Mouse (Mus musculus) bone marrow, adult 2 months (tissue): Measurements from ENCODE around the gene Itga9. TPM values are rescaled to one million over a fixed set of nuclear protein-coding genes. Genes with fewer than 3 reads are reported as not detected.

ENCODE experiments used
- H3K27ac ChIP-seq: fragments of 200-500 bp; 2 replicates; pipeline ENCODE4 v1.5.1; 2012; ENCODE audit warnings: low read depth, mild to moderate bottlenecking, control low read depth, inconsistent platforms, low read length; ENCODE audit not compliant: control insufficient read depth, poor library complexity, insufficient read depth
- H3K4me1 ChIP-seq: fragments of 200-500 bp; 2 replicates; pipeline ENCODE4 v1.6.1; 2011; ENCODE audit warnings: low read length; ENCODE audit not compliant: control insufficient read depth, insufficient read depth
- H3K4me3 ChIP-seq: fragments of 200-500 bp; replicated peaks from 2 replicates; pipeline ENCODE3; 2011; ENCODE audit warnings: mild to moderate bottlenecking, low read depth, low read length, control low read depth; ENCODE audit not compliant: control insufficient read depth
- CTCF ChIP-seq: fragments of 200-500 bp; IDR thresholded peaks from 2 replicates; pipeline ENCODE4 v1.5.1; 2011; ENCODE audit warnings: low read length, control low read depth; ENCODE audit not compliant: control insufficient read depth, insufficient read depth
- POLR2A ChIP-seq: fragments of 200-500 bp; IDR thresholded peaks from 2 replicates; pipeline ENCODE4 v1.6.1; 2011; ENCODE audit warnings: low read depth, mild to moderate bottlenecking, control low read depth, low read length, borderline replicate concordance; ENCODE audit not compliant: control insufficient read depth
- WGBS: fragments of 180-500 bp; shearing (Covaris S2); methylation state at CpG from one replicate; pipeline ENCODE4 v1.1.7; 2018; 5-methylcytosine and 5-hydroxymethylcytosine counted together
- polyA plus RNA-seq: library from polyadenylated mRNA; stranded (reverse); fragments of >200 nt; gene quantifications from 2 replicates; pipeline ENCODE4 v1.2.4, GENCODE M21; 2011; ENCODE audit warnings: low replicate concordance; ENCODE audit not compliant: missing spikeins, insufficient read depth, insufficient read length

Itga9 gene
- polyA plus RNA-seq, 1 experiment = 12.0 TPM

- TF ChIP-seq CTCF = no peak
- Histone ChIP-seq H3K4me3 (no peak overlapping the region), H3K4me1 (no peaks in the 10 kb centered on the region), H3K27ac (no peak overlapping the region)
- 31% methylated on average over 3 of the region's 3 CpGs for WGBS
Measured at GRCm38 (mm10) chr9:118807669-118808068, 201.2 kb downstream of the Itga9 start.

GRCm38 (mm10) chr9:118812221-118812620 is 205.7 kb downstream of the Itga9 start:
- WGBS = 88% methylated on average over 7 of the region's 7 CpGs
- TF ChIP-seq CTCF = no peak
- TF ChIP-seq POLR2A = no peak
- Histone ChIP-seq H3K27ac (no peak overlapping the region), H3K4me1 (no peaks in the 10 kb centered on the region), H3K4me3 (no peak overlapping the region)

DNA sequence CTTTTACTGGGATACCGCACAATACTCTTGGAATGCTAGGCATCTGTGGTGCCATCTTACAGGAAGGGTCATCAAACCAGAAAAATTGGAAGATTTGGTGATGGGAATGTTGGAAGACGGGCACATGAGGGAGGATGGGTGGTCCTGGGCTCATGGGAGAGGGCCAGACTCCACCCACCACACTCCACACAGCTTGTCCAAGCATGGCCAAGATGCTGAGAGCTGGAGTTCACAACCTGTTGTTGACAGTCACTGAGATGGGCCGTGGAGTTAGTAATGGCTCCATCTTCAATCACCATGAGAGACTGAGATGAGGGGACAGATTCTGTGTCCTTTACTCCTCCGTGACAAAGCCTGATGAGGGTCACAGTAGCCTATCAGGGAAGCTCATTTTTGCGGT is 207.0 kb downstream of the Itga9 start:
- Histone ChIP-seq H3K27ac (no peak overlapping the region), H3K4me3 (no peak overlapping the region), H3K4me1 (no peaks in the 10 kb centered on the region)
- 83% methylated on average over 5 of the region's 5 CpGs for WGBS
- TF ChIP-seq CTCF = no peak
- no peak for TF ChIP-seq POLR2A

- Histone ChIP-seq H3K4me1 (no peaks in the 10 kb centered on the region), H3K4me3 (no peak overlapping the region), H3K27ac (no peak overlapping the region)
- TF ChIP-seq CTCF (no peak), POLR2A (no peak)
- 86% methylated on average over 16 of the region's 16 CpGs for WGBS
Measured at GRCm38 (mm10) chr9:118814056-118814455, 207.6 kb downstream of the Itga9 start.

DNA sequence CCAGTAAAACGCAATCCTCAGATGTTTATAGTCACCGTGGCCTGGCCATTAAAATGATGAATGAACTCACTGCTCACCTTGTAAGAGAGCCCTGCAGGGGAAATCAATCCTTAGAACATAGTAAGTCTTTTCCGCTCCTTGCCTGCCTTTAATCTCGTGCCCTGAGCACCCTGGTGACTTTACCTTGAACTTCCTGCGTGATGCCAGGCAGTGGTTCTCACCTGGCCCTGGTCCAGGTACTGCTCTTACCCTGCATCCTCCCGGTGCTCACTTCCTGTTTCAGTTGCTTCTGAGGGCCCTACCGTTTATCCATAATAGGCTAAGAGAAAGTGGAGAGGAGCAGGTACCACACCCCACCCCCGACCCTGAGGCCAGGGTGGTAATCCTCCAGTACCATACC is 208.0 kb downstream of the Itga9 start:
- H3K4me3 ChIP-seq = no peak overlapping the region
- H3K4me1 ChIP-seq = no peaks in the 10 kb centered on the region
- TF ChIP-seq POLR2A (no peak), CTCF (no peak)
- H3K27ac ChIP-seq = no peak overlapping the region
- 30% methylated on average over 8 of the region's 8 CpGs for WGBS

DNA sequence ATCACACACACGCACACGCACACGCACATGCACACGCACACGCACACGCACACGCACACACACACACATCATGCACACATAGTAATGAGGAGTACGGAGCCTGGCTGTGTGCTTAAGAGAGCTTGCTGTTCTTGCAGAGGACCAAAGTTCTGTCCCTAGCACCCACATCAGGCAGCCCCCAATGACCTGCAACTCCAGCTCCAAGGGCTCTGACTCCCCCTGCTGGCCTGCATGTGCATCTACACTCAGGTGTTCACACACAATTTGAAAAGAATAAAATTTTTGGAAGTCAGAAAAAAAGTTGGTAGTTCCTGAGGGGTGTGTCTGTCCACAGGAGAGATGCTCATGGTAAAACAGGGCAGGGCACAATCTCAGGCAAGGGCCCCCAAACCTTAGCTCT is 209.1 kb downstream of the Itga9 start:
- H3K4me1 ChIP-seq = no peaks in the 10 kb centered on the region
- H3K4me3 ChIP-seq = no peak overlapping the region
- 98% methylated on average over 8 of the region's 8 CpGs for WGBS
- TF ChIP-seq POLR2A (no peak), CTCF (peak; percentile 26; the same call in 1 of the 2 replicates)
- no peak overlapping the region for H3K27ac ChIP-seq

DNA sequence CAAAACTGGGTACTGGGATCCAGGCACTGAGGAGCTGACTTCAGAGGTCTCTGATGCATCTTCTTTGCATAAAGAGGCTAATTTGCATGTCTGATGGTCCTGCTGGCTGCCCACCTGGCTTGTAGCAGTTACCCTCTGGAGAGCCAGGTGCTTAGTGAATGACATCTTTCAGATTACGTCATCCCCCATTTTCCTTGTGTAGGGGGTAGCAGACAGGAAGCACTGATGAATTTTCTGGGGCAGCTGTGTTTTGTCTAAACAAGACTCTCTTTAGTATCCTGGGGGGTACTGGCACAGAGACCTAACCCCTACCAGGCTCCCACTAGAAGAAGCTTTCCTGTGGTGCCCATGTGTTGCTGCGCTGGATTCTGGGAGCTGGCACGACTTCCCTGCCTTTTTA is 212.0 kb downstream of the Itga9 start:
- TF ChIP-seq CTCF = no peak
- no peak for TF ChIP-seq POLR2A

DNA sequence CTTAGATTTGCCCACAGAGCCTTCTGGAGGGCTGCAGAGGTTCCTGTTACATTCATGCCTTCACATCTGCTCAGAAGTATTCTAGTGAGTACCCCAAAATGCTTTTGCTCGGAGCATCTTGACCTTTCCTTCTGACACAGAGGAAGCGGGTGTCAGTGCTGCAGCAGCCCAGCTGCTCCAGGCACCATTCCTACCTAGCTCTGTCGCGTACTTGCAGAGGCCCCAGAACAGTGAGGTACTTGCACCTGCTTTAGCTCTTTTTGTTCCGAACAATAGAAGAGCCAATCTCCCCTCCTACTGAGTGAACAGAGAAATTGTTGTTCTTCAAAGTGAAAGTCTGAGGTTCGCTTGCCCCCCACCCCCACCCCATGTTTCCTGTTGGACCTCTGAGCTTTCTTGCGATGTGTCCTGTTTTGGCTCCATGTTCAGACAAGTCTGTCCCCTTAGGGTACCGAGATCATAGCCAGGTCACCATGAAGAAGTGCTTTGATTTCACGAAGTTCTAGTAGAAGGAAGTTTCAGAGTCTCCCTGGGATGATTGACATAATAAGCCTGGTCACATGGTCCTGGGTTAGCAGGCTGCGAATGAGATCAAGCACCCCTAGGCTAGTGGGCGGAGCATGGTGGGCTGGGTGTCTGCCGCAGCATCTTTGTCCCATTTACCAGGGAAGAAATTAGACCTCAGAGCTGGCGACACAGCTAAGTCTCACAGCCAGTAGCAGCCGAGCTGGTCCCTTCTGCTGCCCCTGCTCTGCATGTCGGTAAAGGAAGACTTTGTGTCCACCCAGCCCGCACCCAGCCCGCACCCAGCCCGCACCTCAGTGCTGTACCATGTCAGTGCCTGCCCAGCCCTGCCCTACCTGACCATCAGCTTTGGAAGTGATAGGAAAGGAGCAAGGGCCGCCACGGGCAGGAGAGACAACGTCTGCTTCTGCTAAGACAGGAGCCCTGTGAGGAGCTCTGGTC is 215.0 kb downstream of the Itga9 start:
- 39% methylated on average over 21 of the region's 21 CpGs for WGBS
- no peak overlapping the region for H3K27ac ChIP-seq
- no peaks in the 10 kb centered on the region for H3K4me1 ChIP-seq
- H3K4me3 ChIP-seq = no peak overlapping the region
- TF ChIP-seq CTCF (no peak), POLR2A (no peak)

More for the DNA sequence above, 212.0 kb downstream of the Itga9 start:
- Histone ChIP-seq H3K27ac (no peak overlapping the region), H3K4me1 (no peaks in the 10 kb centered on the region), H3K4me3 (no peak overlapping the region)
- WGBS = 81% methylated on average over 3 of the region's 3 CpGs
